Mouse (Mus musculus): ENCODE measurements around the gene Dffa.

- TF ChIP-seq POLR2A (IDR thresholded peaks at IDR 0.05; ENCODE audit: insufficient read depth, low read length) (no peak), EP300 (IDR thresholded peaks at IDR 0.05; ENCODE audit: insufficient read depth, low read depth, low read length) (no peak), CTCF (IDR thresholded peaks at IDR 0.05; ENCODE audit: low read depth, low read length) (no peak)
Measured at GRCm38 (mm10) chr4:149075073-149075472, 28.9 kb upstream of the Dffa start.
